Mouse (Mus musculus) embryonic facial prominence, embryonic 10.5 days (tissue): ENCODE results near the gene Plcb1. TPM values are rescaled to one million over a fixed set of nuclear protein-coding genes. Genes with fewer than 3 reads are reported as not detected.

Experiments
- DNase-seq: peaks from one replicate; pipeline ENCODE4 v3.0.0-alpha.2; 2017; ENCODE audit warnings: low spot score
- H3K27ac ChIP-seq: fragments of 300-500 bp; sonication (generic); replicated peaks from 2 replicates; pipeline ENCODE4 v1.5.1; 2016; ENCODE audit warnings: mild to moderate bottlenecking
- H3K27me3 ChIP-seq: fragments of 300-500 bp; sonication (generic); replicated peaks from 2 replicates; pipeline ENCODE4 v1.6.1; 2016; ENCODE audit warnings: low read depth, mild to moderate bottlenecking; ENCODE audit not compliant: poor library complexity, severe bottlenecking
- H3K36me3 ChIP-seq: fragments of 300-500 bp; sonication (generic); replicated peaks from 2 replicates; pipeline ENCODE4 v1.6.1; 2016; ENCODE audit warnings: mild to moderate bottlenecking, moderate library complexity
- H3K4me1 ChIP-seq: fragments of 300-500 bp; sonication (generic); 2 replicates; pipeline ENCODE4 v1.6.1; 2016
- H3K4me3 ChIP-seq: fragments of 300-500 bp; sonication (generic); 2 replicates; pipeline ENCODE4 v1.5.1; 2016; ENCODE audit warnings: mild to moderate bottlenecking, moderate library complexity
- H3K9me3 ChIP-seq: fragments of 300-500 bp; sonication (generic); 2 replicates; pipeline ENCODE4 v1.6.1; 2016; ENCODE audit warnings: mild to moderate bottlenecking
- WGBS: fragments of 180-500 bp; shearing (Covaris S2); methylation state at CpG from one replicate; pipeline ENCODE4 v1.1.7; 2016; 5-methylcytosine and 5-hydroxymethylcytosine counted together
- polyA plus RNA-seq: library from polyadenylated mRNA; unstranded; fragments of >200 nt; fragmentation: Nextera tagmentation; extraction: Ambion mirVana; gene quantifications from 2 replicates; pipeline ENCODE4 v1.2.1, GENCODE M21; 2016

Plcb1 gene
- polyA plus RNA-seq, 1 experiment from 2014 or later = 6.0 TPM

- Histone ChIP-seq H3K4me3 (no peak overlapping the region), H3K27me3 (no peaks in the 10 kb centered on the region), H3K36me3 (no peaks in the 10 kb centered on the region), H3K27ac (no peak overlapping the region), H3K9me3 (no peaks in the 10 kb centered on the region), H3K4me1 (peaks cover 11% of the 10 kb centered on the region)
- no peak for DNase-seq
- 58% methylated on average over 4 of the region's 4 CpGs for WGBS
Measured at GRCm38 (mm10) chr2:135153248-135153647, 367.4 kb downstream of the Plcb1 start.

GRCm38 (mm10) chr2:135156055-135156454 is 370.2 kb downstream of the Plcb1 start:
- H3K36me3 ChIP-seq = no peaks in the 10 kb centered on the region
- WGBS = 85% methylated on average over 7 of the region's 7 CpGs
- no peak overlapping the region for H3K27ac ChIP-seq
- no peak for DNase-seq
- no peaks in the 10 kb centered on the region for H3K9me3 ChIP-seq
- no peak overlapping the region for H3K4me3 ChIP-seq
- H3K27me3 ChIP-seq = no peaks in the 10 kb centered on the region
- peaks cover 11% of the 10 kb centered on the region for H3K4me1 ChIP-seq

GRCm38 (mm10) chr2:135157961-135158360 is 372.1 kb downstream of the Plcb1 start:
- Histone ChIP-seq H3K4me3 (no peak overlapping the region), H3K27ac (no peak overlapping the region), H3K36me3 (no peaks in the 10 kb centered on the region), H3K27me3 (no peaks in the 10 kb centered on the region), H3K4me1 (peaks cover 8% of the 10 kb centered on the region), H3K9me3 (no peaks in the 10 kb centered on the region)
- 94% methylated on average over 2 of the region's 2 CpGs for WGBS
- DNase-seq = no peak

- WGBS = 90% methylated on average over 4 of the region's 4 CpGs
- no peaks in the 10 kb centered on the region for H3K4me1 ChIP-seq
- H3K27ac ChIP-seq = no peak overlapping the region
- no peak for DNase-seq
- no peaks in the 10 kb centered on the region for H3K27me3 ChIP-seq
- H3K4me3 ChIP-seq = no peak overlapping the region
- H3K36me3 ChIP-seq = no peaks in the 10 kb centered on the region
- H3K9me3 ChIP-seq = no peaks in the 10 kb centered on the region
Measured at GRCm38 (mm10) chr2:135161673-135162072, 375.8 kb downstream of the Plcb1 start.

GRCm38 (mm10) chr2:135165512-135165911 is 379.6 kb downstream of the Plcb1 start:
- no peaks in the 10 kb centered on the region for H3K9me3 ChIP-seq
- DNase-seq = no peak
- no peaks in the 10 kb centered on the region for H3K4me1 ChIP-seq
- no peak overlapping the region for H3K4me3 ChIP-seq
- 83% methylated on average over 3 of the region's 3 CpGs for WGBS
- H3K36me3 ChIP-seq = no peaks in the 10 kb centered on the region
- H3K27ac ChIP-seq = no peak overlapping the region
- no peaks in the 10 kb centered on the region for H3K27me3 ChIP-seq

- DNase-seq = no peak
- H3K9me3 ChIP-seq = no peaks in the 10 kb centered on the region
- H3K27ac ChIP-seq = no peak overlapping the region
- no peaks in the 10 kb centered on the region for H3K36me3 ChIP-seq
- no peaks in the 10 kb centered on the region for H3K27me3 ChIP-seq
- no peak overlapping the region for H3K4me3 ChIP-seq
- H3K4me1 ChIP-seq = no peaks in the 10 kb centered on the region
- 78% methylated on average over 4 of the region's 4 CpGs for WGBS
Measured at GRCm38 (mm10) chr2:135175544-135175943, 389.7 kb downstream of the Plcb1 start.

GRCm38 (mm10) chr2:135187659-135188058 is 401.8 kb downstream of the Plcb1 start:
- H3K9me3 ChIP-seq = no peaks in the 10 kb centered on the region
- H3K27me3 ChIP-seq = no peaks in the 10 kb centered on the region
- no peaks in the 10 kb centered on the region for H3K36me3 ChIP-seq
- no peak overlapping the region for H3K27ac ChIP-seq
- no peak overlapping the region for H3K4me3 ChIP-seq
- DNase-seq = no peak
- 80% methylated on average over 6 of the region's 6 CpGs for WGBS
- no peaks in the 10 kb centered on the region for H3K4me1 ChIP-seq

GRCm38 (mm10) chr2:135200830-135201229 is 415.0 kb downstream of the Plcb1 start:
- DNase-seq = no peak
- 83% methylated on average over 3 of the region's 3 CpGs for WGBS
- Histone ChIP-seq H3K4me3 (no peak overlapping the region), H3K4me1 (peaks cover 9% of the 10 kb centered on the region), H3K27me3 (no peaks in the 10 kb centered on the region), H3K27ac (no peak overlapping the region), H3K9me3 (no peaks in the 10 kb centered on the region), H3K36me3 (no peaks in the 10 kb centered on the region)

GRCm38 (mm10) chr2:135202390-135202789 is 416.5 kb downstream of the Plcb1 start:
- no peak for DNase-seq
- Histone ChIP-seq H3K27me3 (no peaks in the 10 kb centered on the region), H3K9me3 (no peaks in the 10 kb centered on the region), H3K27ac (no peak overlapping the region), H3K4me3 (no peak overlapping the region), H3K4me1 (peaks cover 9% of the 10 kb centered on the region), H3K36me3 (no peaks in the 10 kb centered on the region)
- 90% methylated on average over 4 of the region's 4 CpGs for WGBS

- no peaks in the 10 kb centered on the region for H3K36me3 ChIP-seq
Measured at GRCm38 (mm10) chr2:135204141-135205120, 418.6 kb downstream of the Plcb1 start.

GRCm38 (mm10) chr2:135208890-135209289 is 423.0 kb downstream of the Plcb1 start:
- 88% methylated on average over 1 of the region's 1 CpGs for WGBS
- no peak overlapping the region for H3K4me3 ChIP-seq
- no peaks in the 10 kb centered on the region for H3K9me3 ChIP-seq
- H3K27ac ChIP-seq = no peak overlapping the region
- H3K27me3 ChIP-seq = no peaks in the 10 kb centered on the region
- no peaks in the 10 kb centered on the region for H3K36me3 ChIP-seq
- DNase-seq = no peak
- H3K4me1 ChIP-seq = no peaks in the 10 kb centered on the region

More at GRCm38 (mm10) chr2:135204141-135205120, 418.6 kb downstream of the Plcb1 start:
- 84% methylated on average over 11 of the region's 11 CpGs for WGBS
- Histone ChIP-seq H3K27me3 (no peaks in the 10 kb centered on the region), H3K4me1 (peaks cover 4% of the 10 kb centered on the region; the same call in 1 of the 2 replicates), H3K9me3 (no peaks in the 10 kb centered on the region), H3K27ac (no peak overlapping the region), H3K4me3 (no peak overlapping the region)
- DNase-seq = no peak

GRCm38 (mm10) chr2:135214746-135215448 is 429.0 kb downstream of the Plcb1 start:
- 49% methylated on average over 4 of the region's 4 CpGs for WGBS
- no peaks in the 10 kb centered on the region for H3K27me3 ChIP-seq
- no peaks in the 10 kb centered on the region for H3K9me3 ChIP-seq
- H3K4me1 ChIP-seq = no peaks in the 10 kb centered on the region; the same call in 1 of the 2 replicates
- no peak overlapping the region for H3K4me3 ChIP-seq
- no peaks in the 10 kb centered on the region for H3K36me3 ChIP-seq
- DNase-seq = no peak
- no peak overlapping the region for H3K27ac ChIP-seq
